Mouse (Mus musculus) midbrain, postnatal 0 days (tissue): ENCODE measurements around the gene Aip. TPM values are rescaled to one million over a fixed set of nuclear protein-coding genes. Genes with fewer than 3 reads are reported as not detected.

ENCODE experiments used
- ATAC-seq: fragments of 200-750 bp; cut with Nextera tagmentation; 2 replicates; pipeline ENCODE4 v1.8.0; 2017; ENCODE audit warnings: moderate number of reproducible peaks, mild to moderate bottlenecking, moderate TSS enrichment, moderate library complexity; ENCODE audit not compliant: low FRiP score
- DNase-seq: peaks from one replicate; pipeline ENCODE4 v3.0.0-alpha.2; 2015; ENCODE audit warnings: low spot score
- H3K27ac ChIP-seq: fragments of 300-500 bp; sonication (generic); 2 replicates; pipeline ENCODE4 v1.5.1; 2014; ENCODE audit warnings: low read depth, mild to moderate bottlenecking, low read length, mixed read lengths
- H3K27me3 ChIP-seq: fragments of 300-500 bp; sonication (generic); 2 replicates; pipeline ENCODE4 v1.6.1; 2014; ENCODE audit warnings: low read length, control low read depth, mixed read lengths; ENCODE audit not compliant: insufficient read depth
- H3K36me3 ChIP-seq: fragments of 300-500 bp; sonication (generic); 2 replicates; pipeline ENCODE4 v1.6.1; 2014; ENCODE audit warnings: low read length, control low read depth, mixed read lengths; ENCODE audit not compliant: insufficient read depth
- H3K4me1 ChIP-seq: fragments of 300-500 bp; sonication (generic); 2 replicates; pipeline ENCODE4 v1.6.1; 2014; ENCODE audit warnings: mild to moderate bottlenecking, control low read depth, antibody characterized with exemption, low read length, mixed read lengths; ENCODE audit not compliant: insufficient read depth
- H3K4me2 ChIP-seq: fragments of 300-500 bp; sonication (generic); 2 replicates; pipeline ENCODE4 v1.6.1; 2014; ENCODE audit warnings: low read depth, mild to moderate bottlenecking, low read length, mixed read lengths; ENCODE audit not compliant: poor library complexity, severe bottlenecking
- H3K4me3 ChIP-seq: fragments of 300-500 bp; sonication (generic); 2 replicates; pipeline ENCODE4 v1.5.1; 2014; ENCODE audit warnings: low read depth, mild to moderate bottlenecking, low read length, moderate library complexity
- H3K9ac ChIP-seq: fragments of 300-500 bp; sonication (generic); replicated peaks from 2 replicates; pipeline ENCODE4 v1.6.1; 2014; ENCODE audit warnings: mild to moderate bottlenecking, low read length, moderate library complexity, mixed read lengths; ENCODE audit not compliant: poor library complexity, severe bottlenecking
- H3K9me3 ChIP-seq: fragments of 300-500 bp; sonication (generic); 2 replicates; pipeline ENCODE4 v1.6.1; 2016; ENCODE audit warnings: low read length, control low read depth
- CTCF ChIP-seq: IDR thresholded peaks from 2 replicates; pipeline ENCODE4 v1.5.1; 2016; ENCODE audit warnings: antibody characterized with exemption, mild to moderate bottlenecking
- WGBS: fragments of 180-500 bp; shearing (Covaris S2); extraction: QIAGEN DNeasy Blood & Tissue Kit; methylation state at CpG from one replicate; pipeline ENCODE4 v1.1.7; 2014; 5-methylcytosine and 5-hydroxymethylcytosine counted together
- polyA plus RNA-seq: library from polyadenylated mRNA; unstranded; fragments of >200 nt; fragmentation: Nextera tagmentation; extraction: Ambion mirVana; gene quantifications from 2 replicates; pipeline ENCODE4 v1.2.1, GENCODE M21; 2015
- total RNA-seq: library from RNA; depleted of rRNA; stranded (reverse); fragments of >200 nt; gene quantifications from 2 replicates; pipeline ENCODE4 v1.2.3, GENCODE M21; 2014

Aip gene
- total and polyA plus RNA-seq, 2 experiments from 2014 or later: 49.9 to 87.7 TPM

DNA sequence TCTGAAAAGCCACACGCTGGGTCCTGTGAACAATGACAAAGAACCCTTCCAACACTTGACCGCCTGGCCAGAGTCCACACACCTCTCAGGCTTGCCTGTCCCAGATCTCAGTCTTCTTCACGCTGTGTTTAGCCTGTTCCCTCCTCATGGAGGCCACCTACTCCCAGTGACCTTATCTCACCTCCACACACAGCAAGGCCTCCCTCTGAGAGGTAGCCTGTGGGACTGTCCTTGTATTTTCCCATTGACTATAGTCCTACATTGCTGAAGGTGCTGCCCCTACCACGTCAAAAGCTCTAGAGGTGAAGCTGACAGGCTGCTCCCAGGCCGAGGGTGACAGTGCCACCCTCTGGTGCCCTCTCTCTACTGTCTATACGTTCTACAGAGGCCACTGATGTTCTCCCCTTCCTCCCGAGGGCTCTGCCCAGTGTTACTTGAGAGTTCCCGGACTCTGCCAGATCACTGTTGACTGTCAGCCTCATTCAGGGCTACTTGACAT is 45.1 kb downstream of the Aip start:
- H3K36me3 ChIP-seq: no peaks in the 10 kb centered on the region
- H3K4me3 ChIP-seq: no peak overlapping the region
- H3K9ac ChIP-seq: no peak overlapping the region
- H3K4me2 ChIP-seq: no peak overlapping the region
- no peaks in the 10 kb centered on the region for H3K27me3 ChIP-seq
- no peak for DNase-seq
- no peak for TF ChIP-seq CTCF
- H3K9me3 ChIP-seq: no peaks in the 10 kb centered on the region
- no peak overlapping the region for H3K27ac ChIP-seq
- H3K4me1 ChIP-seq: no peaks in the 10 kb centered on the region
- 70% methylated on average over 8 of the region's 8 CpGs for WGBS
- ATAC-seq: no peak

DNA sequence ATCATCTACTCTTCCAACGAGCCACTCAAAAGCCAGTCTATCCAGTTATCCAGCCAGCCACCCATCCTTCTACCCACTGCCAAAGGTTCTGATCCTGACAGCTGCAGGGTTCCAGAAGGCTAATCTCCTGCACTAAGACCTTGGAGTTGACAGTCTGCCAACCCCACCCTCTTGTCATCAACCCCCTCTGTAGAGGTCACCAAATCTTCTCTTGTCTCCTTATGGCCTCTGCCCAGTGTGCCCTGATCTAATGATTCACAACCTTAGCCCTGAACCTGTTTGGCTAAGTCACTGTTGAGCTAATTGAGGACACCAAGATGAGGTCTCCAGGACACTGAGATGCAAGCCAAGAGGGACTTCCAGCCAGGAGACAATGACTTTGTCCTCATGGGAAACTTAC is 46.1 kb downstream of the Aip start:
- Histone ChIP-seq H3K36me3 (no peaks in the 10 kb centered on the region), H3K9ac (no peak overlapping the region), H3K4me1 (no peaks in the 10 kb centered on the region), H3K4me3 (no peak overlapping the region), H3K27ac (no peak overlapping the region), H3K9me3 (no peaks in the 10 kb centered on the region), H3K4me2 (no peak overlapping the region), H3K27me3 (no peaks in the 10 kb centered on the region)
- ATAC-seq (no peak), DNase-seq (no peak)
- TF ChIP-seq CTCF: no peak
- 81% methylated on average over 1 of the region's 1 CpGs for WGBS

DNA sequence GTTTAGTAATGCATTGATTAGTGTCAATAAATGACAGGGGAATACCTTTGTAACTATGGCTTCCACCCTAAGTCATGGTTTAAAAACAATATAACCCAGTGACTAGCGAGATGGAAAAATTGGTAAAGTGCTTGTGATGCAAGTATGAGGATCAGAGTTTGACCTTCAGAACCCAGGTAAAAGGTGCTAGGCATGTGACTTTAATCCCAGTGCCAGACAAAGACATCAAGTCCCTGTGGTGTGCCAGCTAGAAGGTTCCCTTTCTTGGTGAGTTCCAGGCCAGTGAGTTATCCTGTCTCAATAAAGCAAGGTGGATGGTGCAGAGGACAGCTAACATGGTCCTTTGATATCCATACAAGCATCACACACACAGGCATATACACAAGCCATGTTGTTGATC is 50.1 kb downstream of the Aip start:
- ATAC-seq: no peak
- no peaks in the 10 kb centered on the region for H3K4me1 ChIP-seq
- no peak overlapping the region for H3K9ac ChIP-seq
- H3K9me3 ChIP-seq: no peaks in the 10 kb centered on the region
- no peak overlapping the region for H3K27ac ChIP-seq
- WGBS: 82% methylated on average over 1 of the region's 1 CpGs
- no peak for TF ChIP-seq CTCF
- H3K4me3 ChIP-seq: no peak overlapping the region
- no peaks in the 10 kb centered on the region for H3K36me3 ChIP-seq
- H3K4me2 ChIP-seq: no peak overlapping the region
- no peak for DNase-seq
- no peaks in the 10 kb centered on the region for H3K27me3 ChIP-seq

DNA sequence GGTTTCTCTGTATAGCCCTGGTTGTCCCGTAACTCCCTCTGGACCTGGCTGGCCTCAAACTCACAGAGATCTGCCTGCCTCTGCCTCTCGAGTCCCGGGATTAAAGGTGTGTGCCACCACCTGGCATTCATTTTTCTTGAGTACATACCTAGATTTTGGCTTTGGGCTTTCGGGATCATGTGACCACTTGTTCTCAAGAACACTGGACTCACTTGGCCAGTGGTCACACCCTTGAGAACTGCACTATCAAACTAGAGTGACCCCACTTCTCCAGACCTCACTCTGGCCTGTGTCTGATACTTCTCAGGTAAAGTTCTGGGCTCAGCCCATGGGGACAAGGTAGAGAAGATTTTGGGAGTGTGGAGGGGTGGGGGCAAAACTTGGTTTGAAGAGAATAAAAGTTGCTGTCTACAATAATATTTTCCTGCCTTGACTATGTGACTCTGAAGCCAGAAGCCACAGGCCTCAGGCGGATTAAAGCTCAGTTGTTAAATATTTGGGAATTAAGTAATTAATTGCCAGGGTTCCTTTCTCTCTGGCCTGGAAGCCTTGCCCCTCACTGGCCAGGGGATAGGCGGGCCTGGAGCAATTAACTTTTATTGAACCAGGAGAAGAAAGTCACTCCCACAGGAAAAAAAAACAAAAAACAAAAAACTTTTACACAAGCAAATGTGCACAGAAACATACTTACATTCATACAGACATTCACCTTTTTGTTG is 52.8 kb downstream of the Aip start:
- DNase-seq (no peak), ATAC-seq (no peak)
- no peaks in the 10 kb centered on the region for H3K4me1 ChIP-seq
- no peak overlapping the region for H3K9ac ChIP-seq
- H3K4me3 ChIP-seq: no peak overlapping the region
- TF ChIP-seq CTCF: no peak
- no peak overlapping the region for H3K27ac ChIP-seq
- 87% methylated on average over 6 of the region's 6 CpGs for WGBS
- H3K36me3 ChIP-seq: no peaks in the 10 kb centered on the region
- no peaks in the 10 kb centered on the region for H3K9me3 ChIP-seq
- no peaks in the 10 kb centered on the region for H3K27me3 ChIP-seq
- no peak overlapping the region for H3K4me2 ChIP-seq

DNA sequence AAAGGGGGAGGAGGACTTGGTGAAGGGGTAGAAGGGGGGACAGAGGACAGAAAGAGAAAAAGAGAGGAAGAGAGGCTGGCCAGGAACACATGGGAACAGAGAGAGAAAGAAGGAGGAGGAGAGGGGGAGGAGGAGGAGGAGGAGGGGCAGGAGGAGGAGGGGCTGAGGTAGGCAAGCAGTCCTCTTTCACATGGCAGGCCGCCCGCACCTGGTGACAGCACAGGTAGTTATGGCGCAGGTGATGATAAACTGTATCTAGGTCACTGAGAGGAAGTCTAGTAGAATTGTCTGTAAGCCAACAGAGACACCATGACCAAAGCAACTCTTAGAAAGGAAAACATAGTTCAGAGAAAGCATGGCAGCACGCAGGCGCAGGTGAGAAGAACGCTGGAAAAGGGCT is 54.3 kb downstream of the Aip start:
- Histone ChIP-seq H3K36me3 (no peaks in the 10 kb centered on the region), H3K9ac (no peak overlapping the region), H3K4me2 (no peak overlapping the region), H3K27ac (no peak overlapping the region), H3K4me1 (no peaks in the 10 kb centered on the region), H3K9me3 (no peaks in the 10 kb centered on the region), H3K4me3 (no peak overlapping the region), H3K27me3 (no peaks in the 10 kb centered on the region)
- TF ChIP-seq CTCF: no peak
- ATAC-seq (no peak), DNase-seq (no peak)
- WGBS: 93% methylated on average over 6 of the region's 6 CpGs

DNA sequence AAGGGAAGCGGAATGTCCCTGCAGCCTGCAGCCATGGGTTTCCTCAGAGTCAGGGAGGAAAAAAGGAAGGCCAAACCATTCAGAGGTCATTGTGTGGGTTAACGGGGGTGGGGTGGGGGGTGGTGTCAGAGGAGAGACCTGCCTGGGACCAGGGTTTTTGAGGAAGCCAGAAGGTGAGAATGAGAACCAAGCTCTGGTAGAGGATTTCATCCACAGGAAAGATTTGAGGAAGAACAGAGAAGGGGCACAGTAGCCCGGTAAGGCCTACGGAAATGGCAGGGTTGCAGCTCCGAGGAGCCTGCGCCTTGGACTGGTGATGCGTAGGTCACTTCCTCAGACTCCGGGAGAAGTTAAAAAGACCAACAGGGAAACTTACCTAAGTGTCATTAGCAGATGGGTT is 54.9 kb downstream of the Aip start:
- no peak for TF ChIP-seq CTCF
- H3K4me3 ChIP-seq: no peak overlapping the region
- H3K27me3 ChIP-seq: no peaks in the 10 kb centered on the region
- H3K4me1 ChIP-seq: no peaks in the 10 kb centered on the region
- no peak overlapping the region for H3K9ac ChIP-seq
- 84% methylated on average over 8 of the region's 8 CpGs for WGBS
- ATAC-seq: no peak
- DNase-seq: no peak
- H3K36me3 ChIP-seq: no peaks in the 10 kb centered on the region
- no peaks in the 10 kb centered on the region for H3K9me3 ChIP-seq
- H3K27ac ChIP-seq: no peak overlapping the region
- H3K4me2 ChIP-seq: no peak overlapping the region
